Mouse (Mus musculus) small intestine, adult 2 months (tissue): ENCODE results near the gene Cdhr2.

ENCODE experiments used
- CTCF ChIP-seq: fragments of 200-500 bp; IDR thresholded peaks from 2 replicates; pipeline ENCODE4 v1.5.1; 2012; ENCODE audit warnings: low read depth, mild to moderate bottlenecking, control low read depth, inconsistent platforms, low read length, moderate library complexity, mixed read lengths; ENCODE audit not compliant: insufficient replicate concordance, insufficient read length; ENCODE audit errors: extremely low read depth
- POLR2A ChIP-seq: fragments of 200-500 bp; IDR thresholded peaks from 2 replicates; pipeline ENCODE4 v1.6.1; 2012; ENCODE audit warnings: low read depth, mild to moderate bottlenecking, control low read depth, inconsistent platforms, low read length, moderate library complexity

DNA sequence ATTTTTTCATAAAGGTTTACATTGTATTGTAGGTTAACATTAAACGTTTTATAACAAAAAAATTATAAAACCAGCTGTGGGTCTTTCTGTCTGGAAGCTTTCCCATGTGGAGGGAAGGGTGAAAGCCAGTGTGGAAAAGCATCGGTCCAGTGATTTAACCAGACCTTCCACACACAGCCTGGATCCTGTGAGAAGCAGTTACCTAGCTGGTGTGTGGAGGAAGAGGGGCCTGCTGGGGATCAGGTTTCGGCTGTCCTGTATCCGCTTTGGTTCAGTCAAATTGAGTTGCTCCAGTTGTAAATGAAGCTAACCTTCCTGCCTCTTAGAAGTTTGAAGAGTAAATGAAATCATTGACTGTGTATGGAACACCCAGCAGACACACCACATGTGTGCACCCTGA is 37.3 kb upstream of the Cdhr2 start:
- TF ChIP-seq CTCF (no peak), POLR2A (no peak)
